Mouse (Mus musculus) hindbrain, postnatal 0 days (tissue): Measurements from ENCODE around the gene Ly6g6e. TPM values are rescaled to one million over a fixed set of nuclear protein-coding genes. Genes with fewer than 3 reads are reported as not detected.
A peak's percentile ranks its signal among the peaks of the same experiment; 100 is the strongest.

Experiments used
- ATAC-seq: fragments of 200-750 bp; cut with Nextera tagmentation; 2 replicates; pipeline ENCODE4 v1.8.0; 2017; ENCODE audit warnings: mild to moderate bottlenecking, moderate TSS enrichment, moderate library complexity
- DNase-seq: peaks from one replicate; pipeline ENCODE4 v3.0.0-alpha.2; 2015; ENCODE audit warnings: low spot score
- H3K27ac ChIP-seq: fragments of 300-500 bp; sonication (generic); 2 replicates; pipeline ENCODE4 v1.5.1; 2014; ENCODE audit warnings: mild to moderate bottlenecking
- H3K27me3 ChIP-seq: fragments of 300-500 bp; sonication (generic); 2 replicates; pipeline ENCODE4 v1.6.1; 2014; ENCODE audit warnings: low read length, mixed read lengths; ENCODE audit not compliant: insufficient read depth
- H3K36me3 ChIP-seq: fragments of 300-500 bp; sonication (generic); 2 replicates; pipeline ENCODE4 v1.6.1; 2014; ENCODE audit warnings: low read length, mixed read lengths; ENCODE audit not compliant: insufficient read depth
- H3K4me1 ChIP-seq: fragments of 300-500 bp; sonication (generic); 2 replicates; pipeline ENCODE4 v1.6.1; 2014; ENCODE audit warnings: antibody characterized with exemption, low read length, mixed read lengths; ENCODE audit not compliant: insufficient read depth
- H3K4me2 ChIP-seq: fragments of 300-500 bp; sonication (generic); 2 replicates; pipeline ENCODE4 v1.6.1; 2014; ENCODE audit warnings: low read depth, mild to moderate bottlenecking, low read length, moderate library complexity, mixed read lengths
- H3K4me3 ChIP-seq: fragments of 300-500 bp; sonication (generic); 2 replicates; pipeline ENCODE4 v1.5.1; 2014; ENCODE audit warnings: low read length
- H3K9ac ChIP-seq: fragments of 300-500 bp; sonication (generic); replicated peaks from 2 replicates; pipeline ENCODE4 v1.6.1; 2014; ENCODE audit warnings: mild to moderate bottlenecking, low read length, moderate library complexity, mixed read lengths
- H3K9me3 ChIP-seq: fragments of 300-500 bp; sonication (generic); 2 replicates; pipeline ENCODE4 v1.6.1; 2016; ENCODE audit warnings: low read length, mixed read lengths
- CTCF ChIP-seq: IDR thresholded peaks from 2 replicates; pipeline ENCODE4 v1.5.1; 2016; ENCODE audit warnings: antibody characterized with exemption, control low read depth, low read depth
- WGBS: fragments of 180-500 bp; shearing (Covaris S2); extraction: QIAGEN DNeasy Blood & Tissue Kit; methylation state at CpG from one replicate; pipeline ENCODE4 v1.1.7; 2014; 5-methylcytosine and 5-hydroxymethylcytosine counted together
- polyA plus RNA-seq: library from polyadenylated mRNA; unstranded; fragments of >200 nt; fragmentation: Nextera tagmentation; extraction: Ambion mirVana; gene quantifications from 2 replicates; pipeline ENCODE4 v1.2.1, GENCODE M21; 2015
- total RNA-seq: library from RNA; depleted of rRNA; stranded (reverse); fragments of >200 nt; gene quantifications from 2 replicates; pipeline ENCODE4 v1.2.3, GENCODE M21; 2014

Gene Ly6g6e
- total and polyA plus RNA-seq, 2 experiments from 2014 or later: 0.44 TPM; not detected in 1

GRCm38 (mm10) chr17:35090166-35090932 lies 13.6 kb downstream of the Ly6g6e start:
- WGBS: 32% methylated on average over 8 of the region's 8 CpGs
- peak overlapping the region; percentile 86 for H3K9ac ChIP-seq
- H3K4me1 ChIP-seq: peaks cover 11% of the 10 kb centered on the region
- H3K36me3 ChIP-seq: peaks cover 25% of the 10 kb centered on the region; the same call in 1 of the 2 replicates
- no peaks in the 10 kb centered on the region for H3K9me3 ChIP-seq
- no peaks in the 10 kb centered on the region for H3K27me3 ChIP-seq
- H3K4me3 ChIP-seq: peak overlapping the region; percentile 68
- peak overlapping the region; percentile 98 for H3K27ac ChIP-seq
- DNase-seq (peak; percentile 67), ATAC-seq (peak; percentile 13; the same call in 1 of the 2 replicates)
- TF ChIP-seq CTCF: no peak
- peak overlapping the region; percentile 68 for H3K4me2 ChIP-seq

GRCm38 (mm10) chr17:35092403-35093198 lies 15.9 kb downstream of the Ly6g6e start:
- Histone ChIP-seq H3K4me1 (peaks cover 11% of the 10 kb centered on the region), H3K4me3 (no peak overlapping the region), H3K9me3 (no peaks in the 10 kb centered on the region), H3K27me3 (no peaks in the 10 kb centered on the region), H3K9ac (no peak overlapping the region), H3K36me3 (peaks cover 33% of the 10 kb centered on the region; the same call in 1 of the 2 replicates), H3K27ac (no peak overlapping the region), H3K4me2 (no peak overlapping the region)
- ATAC-seq (no peak), DNase-seq (no peak)
- whole genome bisulfite sequencing: 86% methylated on average over 14 of the region's 14 CpGs
- no peak for TF ChIP-seq CTCF

- Histone ChIP-seq H3K4me3 (no peak overlapping the region), H3K4me1 (peaks cover 11% of the 10 kb centered on the region), H3K9me3 (no peaks in the 10 kb centered on the region), H3K9ac (no peak overlapping the region), H3K4me2 (no peak overlapping the region), H3K27me3 (no peaks in the 10 kb centered on the region), H3K27ac (no peak overlapping the region), H3K36me3 (peaks cover 52% of the 10 kb centered on the region)
- DNase-seq (no peak), ATAC-seq (no peak)
- 92% methylated on average over 15 of the region's 15 CpGs for WGBS
- no peak for TF ChIP-seq CTCF
These were observed 18.0 kb downstream of the Ly6g6e start for GRCm38 (mm10) chr17:35094475-35095365.

GRCm38 (mm10) chr17:35096597-35096996 lies 19.9 kb downstream of the Ly6g6e start:
- TF ChIP-seq CTCF: no peak
- Histone ChIP-seq H3K27ac (no peak overlapping the region), H3K4me3 (no peak overlapping the region), H3K4me1 (no peaks in the 10 kb centered on the region), H3K9me3 (no peaks in the 10 kb centered on the region), H3K4me2 (no peak overlapping the region), H3K9ac (no peak overlapping the region), H3K36me3 (peaks cover 69% of the 10 kb centered on the region), H3K27me3 (no peaks in the 10 kb centered on the region)
- WGBS: 76% methylated on average over 12 of the region's 12 CpGs
- ATAC-seq (no peak), DNase-seq (no peak)

GRCm38 (mm10) chr17:35097164-35097655 lies 20.5 kb downstream of the Ly6g6e start:
- 68% methylated on average over 12 of the region's 12 CpGs for WGBS
- DNase-seq: no peak
- Histone ChIP-seq H3K9ac (no peak overlapping the region), H3K27ac (no peak overlapping the region), H3K36me3 (peaks cover 72% of the 10 kb centered on the region), H3K27me3 (no peaks in the 10 kb centered on the region), H3K4me2 (no peak overlapping the region), H3K4me1 (no peaks in the 10 kb centered on the region), H3K9me3 (no peaks in the 10 kb centered on the region), H3K4me3 (no peak overlapping the region)
- TF ChIP-seq CTCF: no peak
- no peak for ATAC-seq

- Histone ChIP-seq H3K9ac (no peak overlapping the region), H3K4me1 (no peaks in the 10 kb centered on the region), H3K27ac (no peak overlapping the region), H3K36me3 (peaks cover 70% of the 10 kb centered on the region), H3K4me2 (no peak overlapping the region), H3K9me3 (no peaks in the 10 kb centered on the region), H3K4me3 (no peak overlapping the region), H3K27me3 (no peaks in the 10 kb centered on the region)
- TF ChIP-seq CTCF: no peak
- 78% methylated on average over 10 of the region's 10 CpGs for WGBS
- ATAC-seq: no peak
- DNase-seq: no peak
These were observed 23.6 kb downstream of the Ly6g6e start for GRCm38 (mm10) chr17:35100196-35100765.
